Mouse (Mus musculus) limb, embryonic 14.5 days (tissue): ENCODE data around the gene Apof. TPM values are rescaled to one million over a fixed set of nuclear protein-coding genes. Genes with fewer than 3 reads are reported as not detected.
"Not testable (repeated sequence)": the region's sequence is repeated elsewhere in the genome, so short reads cannot be mapped to it uniquely, and the experiment has no call there.

Experiments used
- ATAC-seq: fragments of 200-750 bp; cut with Nextera tagmentation; 2 replicates; pipeline ENCODE4 v1.8.0; 2017; ENCODE audit warnings: low read depth, moderate number of reproducible peaks, moderate TSS enrichment; ENCODE audit not compliant: low FRiP score
- DNase-seq: peaks from one replicate; pipeline ENCODE4 v3.0.0-alpha.2; 2015; ENCODE audit warnings: low spot score
- H3K27ac ChIP-seq: fragments of 300-500 bp; sonication (generic); replicated peaks from 2 replicates; pipeline ENCODE4 v1.5.1; 2014; ENCODE audit warnings: low read depth, mild to moderate bottlenecking, low read length, moderate library complexity, mixed read lengths
- H3K27me3 ChIP-seq: fragments of 300-500 bp; sonication (generic); 2 replicates; pipeline ENCODE4 v1.6.1; 2014; ENCODE audit warnings: low read length, mixed read lengths; ENCODE audit not compliant: control insufficient read depth, insufficient read depth
- H3K36me3 ChIP-seq: fragments of 300-500 bp; sonication (generic); 2 replicates; pipeline ENCODE4 v1.6.1; 2014; ENCODE audit warnings: mild to moderate bottlenecking, low read length, moderate library complexity, mixed read lengths; ENCODE audit not compliant: control insufficient read depth, insufficient read depth
- H3K4me1 ChIP-seq: fragments of 300-500 bp; sonication (generic); 2 replicates; pipeline ENCODE4 v1.6.1; 2014; ENCODE audit warnings: antibody characterized with exemption, low read length, mixed read lengths; ENCODE audit not compliant: control insufficient read depth, insufficient read depth
- H3K4me2 ChIP-seq: fragments of 300-500 bp; sonication (generic); replicated peaks from 2 replicates; pipeline ENCODE4 v1.6.1; 2014; ENCODE audit warnings: low read depth, mild to moderate bottlenecking, low read length, moderate library complexity; ENCODE audit not compliant: severe bottlenecking
- H3K4me3 ChIP-seq: fragments of 300-500 bp; sonication (generic); replicated peaks from 2 replicates; pipeline ENCODE4 v1.5.1; 2014; ENCODE audit warnings: low read length
- H3K9ac ChIP-seq: fragments of 300-500 bp; sonication (generic); 2 replicates; pipeline ENCODE4 v1.6.1; 2014; ENCODE audit warnings: mild to moderate bottlenecking, low read depth, low read length, moderate library complexity; ENCODE audit not compliant: severe bottlenecking
- H3K9me3 ChIP-seq: fragments of 300-500 bp; sonication (generic); 2 replicates; pipeline ENCODE4 v1.6.1; 2016; ENCODE audit warnings: low read length; ENCODE audit not compliant: control insufficient read depth
- POLR2A ChIP-seq: fragments of 200-500 bp; IDR thresholded peaks from 2 replicates; pipeline ENCODE4 v1.8.0; 2012; ENCODE audit warnings: inconsistent platforms, mild to moderate bottlenecking, moderate library complexity, borderline replicate concordance; ENCODE audit not compliant: insufficient read depth, insufficient read length; ENCODE audit errors: extremely low read depth
- WGBS: fragments of 180-500 bp; shearing (Covaris S2); extraction: QIAGEN DNeasy Blood & Tissue Kit; methylation state at CpG from one replicate; pipeline ENCODE4 v1.1.7; 2014; 5-methylcytosine and 5-hydroxymethylcytosine counted together
- polyA plus RNA-seq, 2 experiments: library from polyadenylated mRNA; depleted of rRNA in 1 of 2; stranded (reverse) in 1 of 2; unstranded in 1 of 2; fragments of >200 nt; fragmentation: Nextera tagmentation in 1 of 2; extraction: Ambion mirVana in 1 of 2; gene quantifications; 2 replicates each; pipeline versions ENCODE4 v1.2.1 to v1.2.3; 2012 to 2014

Gene Apof
- polyA plus RNA-seq, 2 experiments, result 0.20 TPM; not detected in 1

- no peak for DNase-seq
- H3K9ac ChIP-seq, result no peak overlapping the region
- H3K9me3 ChIP-seq, result no peaks in the 10 kb centered on the region
- WGBS, result 68% methylated on average over 6 of the region's 6 CpGs
- peaks cover 51% of the 10 kb centered on the region for H3K36me3 ChIP-seq
- no peaks in the 10 kb centered on the region for H3K27me3 ChIP-seq
- no peak overlapping the region for H3K4me2 ChIP-seq
- no peaks in the 10 kb centered on the region for H3K4me1 ChIP-seq
- H3K27ac ChIP-seq, result no peak overlapping the region
- H3K4me3 ChIP-seq, result no peak overlapping the region
- no peak for ATAC-seq
- no peak for TF ChIP-seq POLR2A
Observed at GRCm38 (mm10) chr10:128278158-128278557, 9.7 kb downstream of the Apof start.

- no peak for DNase-seq
- 79% methylated on average over 6 of the region's 6 CpGs for WGBS
- H3K4me2 ChIP-seq, result no peak overlapping the region
- H3K27me3 ChIP-seq, result no peaks in the 10 kb centered on the region
- ATAC-seq, result no peak
- TF ChIP-seq POLR2A, result no peak
- no peak overlapping the region for H3K4me3 ChIP-seq
- no peaks in the 10 kb centered on the region for H3K4me1 ChIP-seq
- H3K9me3 ChIP-seq, result no peaks in the 10 kb centered on the region
- H3K27ac ChIP-seq, result no peak overlapping the region
- peaks cover 70% of the 10 kb centered on the region for H3K36me3 ChIP-seq
- H3K9ac ChIP-seq, result no peak overlapping the region
Observed at GRCm38 (mm10) chr10:128280943-128281342, 12.5 kb downstream of the Apof start.

- Histone ChIP-seq H3K27me3 (no peaks in the 10 kb centered on the region), H3K9me3 (no peaks in the 10 kb centered on the region), H3K27ac (no peak overlapping the region), H3K9ac (no peak overlapping the region), H3K36me3 (peaks cover 73% of the 10 kb centered on the region), H3K4me1 (no peaks in the 10 kb centered on the region), H3K4me2 (no peak overlapping the region), H3K4me3 (no peak overlapping the region)
- ATAC-seq (no peak), DNase-seq (no peak)
- 90% methylated on average over 14 of the region's 14 CpGs for WGBS
- TF ChIP-seq POLR2A, result no peak
Observed at GRCm38 (mm10) chr10:128281682-128282081, 13.2 kb downstream of the Apof start.

- ATAC-seq (no peak), DNase-seq (no peak)
- no peak for TF ChIP-seq POLR2A
- WGBS, result 87% methylated on average over 20 of the region's 20 CpGs
- no peak overlapping the region for H3K4me3 ChIP-seq
- H3K36me3 ChIP-seq, result peaks cover 67% of the 10 kb centered on the region
- no peaks in the 10 kb centered on the region for H3K9me3 ChIP-seq
- no peak overlapping the region for H3K27ac ChIP-seq
- no peaks in the 10 kb centered on the region for H3K27me3 ChIP-seq
- no peaks in the 10 kb centered on the region for H3K4me1 ChIP-seq
- no peak overlapping the region for H3K4me2 ChIP-seq
- no peak overlapping the region for H3K9ac ChIP-seq
Observed at GRCm38 (mm10) chr10:128282886-128283450, 14.5 kb downstream of the Apof start.

GRCm38 (mm10) chr10:128283604-128284579, 15.4 kb downstream of the Apof start:
- Histone ChIP-seq H3K4me3 (no peak overlapping the region), H3K4me2 (no peak overlapping the region), H3K36me3 (peaks cover 71% of the 10 kb centered on the region), H3K4me1 (no peaks in the 10 kb centered on the region), H3K9me3 (no peaks in the 10 kb centered on the region), H3K27me3 (no peaks in the 10 kb centered on the region), H3K9ac (no peak overlapping the region), H3K27ac (no peak overlapping the region)
- WGBS, result 67% methylated on average over 31 of the region's 31 CpGs
- no peak for TF ChIP-seq POLR2A
- DNase-seq (peak; percentile 52), ATAC-seq (no peak)

GRCm38 (mm10) chr10:128290594-128290993, 22.1 kb downstream of the Apof start:
- H3K36me3 ChIP-seq, result peaks cover 53% of the 10 kb centered on the region
- not testable (repeated sequence) for H3K9ac ChIP-seq, H3K4me3 ChIP-seq, H3K4me1 ChIP-seq, ATAC-seq, DNase-seq, H3K4me2 ChIP-seq, H3K27me3 ChIP-seq, H3K9me3 ChIP-seq, H3K27ac ChIP-seq
- WGBS, result 83% methylated on average over 1 of the region's 1 CpGs
